Mouse (Mus musculus): Measurements from ENCODE around the gene Sh3rf3.

Gene Sh3rf3

GRCm38 (mm10) chr10:58981674-58982329, 168.6 kb downstream of the Sh3rf3 start:
- no peak for DNase-seq (ENCODE audit: low read depth, low spot score)

GRCm38 (mm10) chr10:58982546-58983154, 169.5 kb downstream of the Sh3rf3 start:
- DNase-seq (ENCODE audit: low read depth, low spot score) = peak; percentile 24

DNA sequence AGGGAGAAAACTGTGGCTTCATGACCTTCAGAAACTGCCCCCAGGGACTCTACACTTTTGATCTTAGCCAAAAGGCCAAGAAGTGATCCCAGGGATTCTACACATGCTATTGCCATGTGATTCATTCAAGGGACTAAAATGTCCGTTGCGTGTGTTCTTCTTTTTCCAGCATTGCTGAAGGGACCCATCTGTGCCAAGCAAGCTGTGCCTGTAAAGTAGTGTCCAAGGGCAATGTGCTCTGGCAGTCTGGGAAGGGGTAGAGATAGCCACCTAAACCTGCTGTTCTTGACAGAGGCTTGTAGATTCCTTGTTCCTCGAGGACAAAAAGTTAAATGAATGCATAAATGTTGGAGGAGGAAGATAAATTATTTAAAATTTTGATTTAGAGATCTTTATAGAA, 178.5 kb downstream of the Sh3rf3 start:
- no peak for DNase-seq (ENCODE audit: low read depth, low spot score)

DNA sequence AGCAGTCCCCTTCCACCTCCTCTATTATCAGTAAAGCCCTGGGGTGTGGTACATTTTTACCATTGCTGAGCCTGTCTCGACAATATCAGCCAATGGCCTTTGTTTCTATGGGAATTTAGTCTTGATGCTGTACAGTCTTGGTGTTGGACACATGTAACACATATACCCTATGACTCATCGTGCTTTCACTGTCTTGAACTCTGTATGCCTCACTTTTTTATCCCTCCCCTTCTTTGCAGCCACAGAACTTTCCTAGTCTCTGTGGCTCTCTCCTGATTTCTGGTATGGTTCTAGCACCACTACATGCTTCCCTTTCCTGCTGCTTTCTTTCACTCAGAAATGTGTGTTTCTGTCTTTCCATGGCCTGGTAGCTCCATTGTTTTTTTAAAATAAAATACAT, 181.6 kb downstream of the Sh3rf3 start:
- no peak for DNase-seq (ENCODE audit: low read depth, low spot score)

DNA sequence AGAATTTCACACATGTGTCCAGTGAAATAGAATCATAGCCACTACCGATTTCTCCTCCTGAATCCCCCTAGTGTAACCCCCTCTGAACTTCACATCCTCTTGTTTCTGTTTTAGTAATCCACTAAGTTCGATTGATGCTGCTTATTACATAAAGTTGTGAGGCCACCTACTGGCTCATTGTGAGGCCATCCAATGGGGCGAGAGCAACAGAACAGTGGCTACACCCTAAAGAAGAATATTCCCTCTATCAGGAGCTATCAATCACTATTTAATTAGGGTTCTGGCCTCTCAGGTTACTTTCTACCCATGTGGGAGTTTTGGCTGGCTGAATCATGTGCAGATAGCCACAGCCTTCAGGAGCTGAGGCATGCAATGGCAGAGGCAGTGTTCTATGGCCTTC, 182.0 kb downstream of the Sh3rf3 start:
- DNase-seq (ENCODE audit: low read depth, low spot score) = no peak

GRCm38 (mm10) chr10:59002361-59002760, 189.2 kb downstream of the Sh3rf3 start:
- no peak for DNase-seq (ENCODE audit: low read depth, low spot score)

- no peak for DNase-seq (ENCODE audit: low read depth, low spot score)
Observed at GRCm38 (mm10) chr10:59011415-59011814, 198.3 kb downstream of the Sh3rf3 start.

- no peak for DNase-seq (ENCODE audit: low read depth, low spot score)
Observed at GRCm38 (mm10) chr10:59013618-59014017, 200.5 kb downstream of the Sh3rf3 start.

GRCm38 (mm10) chr10:59019302-59019973, 206.3 kb downstream of the Sh3rf3 start:
- no peak for DNase-seq (ENCODE audit: low read depth, low spot score)

DNA sequence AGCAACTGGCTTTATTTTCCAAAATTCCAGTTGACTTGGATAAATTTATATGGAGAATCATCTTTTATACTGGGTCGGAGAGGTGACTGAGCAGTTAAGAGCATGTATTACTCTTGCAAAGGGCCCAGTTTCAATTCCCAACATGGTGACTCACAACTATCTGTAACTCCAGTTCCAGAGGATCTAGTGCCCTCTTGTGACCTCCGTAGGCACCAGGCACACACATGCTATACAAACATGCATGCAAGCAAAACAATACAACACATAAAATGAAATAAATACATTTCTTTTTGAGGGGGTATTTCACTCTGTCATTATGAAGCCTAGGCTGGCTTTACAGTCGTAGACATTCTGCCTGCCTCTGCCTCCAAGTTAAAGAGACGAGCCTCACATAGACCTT, 237.3 kb downstream of the Sh3rf3 start:
- no peak for DNase-seq (ENCODE audit: low read depth, low spot score)

GRCm38 (mm10) chr10:59056294-59056693, 243.1 kb downstream of the Sh3rf3 start:
- no peak for DNase-seq (ENCODE audit: low read depth, low spot score)

- no peak for DNase-seq (ENCODE audit: low read depth, low spot score)
Observed at GRCm38 (mm10) chr10:59066804-59067203, 253.6 kb downstream of the Sh3rf3 start.

- DNase-seq (ENCODE audit: low read depth, low spot score) = no peak
Observed at GRCm38 (mm10) chr10:59072827-59073226, 259.7 kb downstream of the Sh3rf3 start.

- no peak for DNase-seq (ENCODE audit: low read depth, low spot score)
Observed at GRCm38 (mm10) chr10:59076681-59077080, 263.5 kb downstream of the Sh3rf3 start.

DNA sequence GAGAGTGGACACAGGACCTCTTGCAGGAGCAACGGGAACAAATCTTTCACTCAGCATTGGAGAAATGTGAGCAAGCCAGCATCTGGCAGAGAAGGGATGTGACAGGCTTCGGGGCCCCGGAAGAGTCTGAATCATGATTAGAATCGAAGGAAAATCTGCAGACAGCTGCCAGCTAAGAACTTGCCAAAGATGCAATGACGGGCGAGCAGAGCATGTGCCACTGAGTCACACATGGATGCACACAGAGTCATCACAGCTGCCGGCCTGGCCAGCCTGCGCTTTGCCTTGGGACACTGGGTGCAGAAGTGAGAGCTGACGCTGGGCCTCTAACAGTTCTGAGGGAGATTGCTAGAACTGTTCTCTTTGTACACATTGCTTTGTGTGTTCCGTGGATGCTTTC, 264.8 kb downstream of the Sh3rf3 start:
- no peak for DNase-seq (ENCODE audit: low read depth, low spot score)

GRCm38 (mm10) chr10:59085604-59086003, 272.4 kb downstream of the Sh3rf3 start:
- DNase-seq (ENCODE audit: low read depth, low spot score) = no peak

DNA sequence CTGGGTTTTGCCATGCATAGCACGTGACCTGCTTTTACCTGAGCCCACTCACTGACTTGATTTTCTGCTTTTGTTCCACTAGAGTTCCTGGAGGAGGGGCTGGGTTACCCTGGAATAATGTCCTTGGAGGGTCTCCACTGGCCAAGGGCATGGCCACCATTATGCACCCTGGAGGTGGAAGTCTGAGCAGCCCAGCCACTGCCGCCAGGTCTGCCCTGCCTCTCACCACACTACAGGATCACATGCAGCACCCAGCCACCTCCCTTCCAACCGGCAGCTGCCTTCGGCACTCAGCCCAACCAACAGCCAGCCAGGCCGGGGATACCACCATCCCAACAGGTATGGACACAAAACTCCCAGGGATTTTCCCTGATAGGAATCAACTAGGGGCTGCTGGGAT, 273.4 kb downstream of the Sh3rf3 start:
- no peak for DNase-seq (ENCODE audit: low read depth, low spot score)

GRCm38 (mm10) chr10:59089861-59090621, 276.9 kb downstream of the Sh3rf3 start:
- DNase-seq (ENCODE audit: low read depth, low spot score) = no peak

- DNase-seq (ENCODE audit: low read depth, low spot score) = no peak
Observed at GRCm38 (mm10) chr10:59090622-59090971, 277.4 kb downstream of the Sh3rf3 start.

DNA sequence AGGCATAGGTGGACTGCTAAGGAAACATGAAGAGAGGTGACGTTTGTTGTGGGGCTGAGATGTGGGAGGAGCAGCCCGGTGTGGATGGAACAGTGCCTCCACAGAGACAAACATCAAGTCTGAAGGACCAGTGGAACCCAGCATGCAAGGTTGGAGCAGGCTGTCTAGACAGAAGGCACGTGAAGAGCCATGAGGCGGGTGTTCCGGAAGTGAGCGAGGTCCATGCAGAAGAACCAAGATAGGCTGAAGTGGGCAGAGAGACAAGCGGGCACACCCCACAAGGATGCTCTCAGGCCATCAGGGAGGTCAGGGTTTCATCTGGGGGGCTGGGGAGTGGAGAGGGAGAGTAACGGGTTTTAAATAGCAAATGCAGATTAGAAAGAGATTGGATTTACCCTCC, 278.4 kb downstream of the Sh3rf3 start:
- no peak for DNase-seq (ENCODE audit: low read depth, low spot score)

DNA sequence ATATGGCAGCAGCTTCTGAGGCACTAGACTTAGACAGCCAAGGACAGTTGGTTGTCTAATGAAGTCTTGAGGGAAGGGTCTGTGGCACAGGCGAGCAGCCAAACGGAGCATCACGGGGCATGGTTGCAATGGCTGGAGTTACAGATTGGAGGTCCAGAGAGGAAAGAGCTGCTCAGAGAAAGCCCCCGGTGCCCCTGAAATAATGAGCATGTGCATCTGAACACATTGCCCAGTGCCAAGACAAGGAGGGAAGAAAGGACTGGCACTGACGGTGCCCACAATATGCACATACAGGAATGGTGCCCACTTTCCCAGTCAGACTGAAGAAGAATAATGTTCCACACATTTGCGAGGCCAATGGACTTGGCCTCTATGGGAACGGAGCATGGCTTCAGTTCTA, 278.8 kb downstream of the Sh3rf3 start:
- no peak for DNase-seq (ENCODE audit: low read depth, low spot score)

DNA sequence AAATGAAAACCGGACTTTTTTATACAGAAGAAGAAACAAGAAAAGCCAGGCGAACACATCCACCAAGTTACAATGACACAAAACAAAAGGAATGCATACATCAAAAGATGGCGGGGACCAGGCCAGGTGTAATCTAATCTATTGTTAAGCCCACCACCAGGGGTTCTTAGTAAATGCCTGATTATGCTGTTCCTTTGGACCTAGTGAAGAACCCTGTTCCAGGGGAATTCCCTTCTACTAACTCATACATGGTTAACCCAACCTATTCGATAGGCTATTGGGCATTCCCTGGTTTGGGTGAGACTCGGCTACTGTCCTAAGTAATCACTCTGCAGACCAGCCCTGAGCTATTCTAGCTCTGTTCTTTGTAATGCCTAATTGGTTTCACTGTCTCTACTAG, 289.9 kb downstream of the Sh3rf3 start:
- peak; percentile 71 for DNase-seq (ENCODE audit: low read depth, low spot score)

Data from ZHBTc4 (cell line).